ENCODE assay signal across 21 mouse cellular contexts in the genomic region with DNA sequence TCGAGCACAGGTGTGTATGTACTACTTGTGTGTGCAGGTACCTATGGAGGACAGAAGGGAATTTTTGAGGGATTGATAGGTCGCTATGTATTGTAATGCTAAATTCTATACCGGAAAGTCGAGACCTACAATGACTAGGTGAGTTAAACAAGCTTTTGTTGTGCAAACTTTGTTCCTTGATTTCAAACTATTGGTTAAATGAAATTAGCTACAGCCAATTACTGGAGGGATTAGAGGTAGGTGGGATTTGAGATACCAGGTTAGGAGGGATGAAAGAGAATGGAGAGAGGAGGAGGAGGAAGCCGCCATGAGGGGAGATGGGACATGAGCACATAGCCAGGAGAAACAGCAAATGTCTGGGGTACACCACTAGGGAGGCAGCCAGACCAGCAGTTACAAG.
"Had no signal": no experiment of that assay in that cellular context is flagged by ENCODE, and none has a peak within 500 bp of the region (broad histone marks: within the 10 kb centered on the region; RNA-seq: fewer than 3 reads in every experiment).

No protein-coding gene starts in this region.

- H3K27ac ChIP-seq: lung, embryonic 15.5 days; midbrain, embryonic 10.5 days; midbrain, embryonic 12.5 days; neural tube, embryonic 13.5 days; neural tube, embryonic 15.5 days; stomach, embryonic 15.5 days; stomach, postnatal 0 days had no signal

- H3K9me3 ChIP-seq: lung, embryonic 15.5 days; midbrain, embryonic 10.5 days; midbrain, embryonic 12.5 days; neural tube, embryonic 13.5 days; neural tube, embryonic 15.5 days; stomach, embryonic 15.5 days had no signal

- H3K4me3 ChIP-seq: lung, embryonic 15.5 days; midbrain, embryonic 10.5 days; midbrain, embryonic 12.5 days; myocyte; neural tube, embryonic 13.5 days; neural tube, embryonic 15.5 days; stomach, embryonic 15.5 days had no signal

- H3K27me3 ChIP-seq: lung, embryonic 15.5 days; midbrain, embryonic 12.5 days; neural tube, embryonic 13.5 days; neural tube, embryonic 15.5 days; stomach, embryonic 15.5 days had no signal

- H3K36me3 ChIP-seq: lung, embryonic 15.5 days; midbrain, embryonic 10.5 days; midbrain, embryonic 12.5 days; neural tube, embryonic 13.5 days; neural tube, embryonic 15.5 days; stomach, embryonic 15.5 days had no signal

- DNase-seq: liver, postnatal 0 days; lung, adult 2 months; lung, postnatal 14 days; lung, postnatal 36 days; midbrain, embryonic 14.5 days; retina, postnatal 1 day; right cerebral cortex, adult 18-20 months; right cerebral cortex, postnatal 14 days; thymus, adult 2 months; thymus, postnatal 14 days; thymus, postnatal 36 days had no signal

- ATAC-seq: liver, postnatal 0 days; lung, postnatal 0 days; midbrain, embryonic 16.5 days had no signal

- H3K4me2 ChIP-seq: lung, embryonic 15.5 days; midbrain, embryonic 12.5 days; neural tube, embryonic 13.5 days; neural tube, embryonic 15.5 days; stomach, embryonic 15.5 days had no signal

- H3K9ac ChIP-seq: liver, postnatal 0 days; lung, embryonic 15.5 days; midbrain, embryonic 12.5 days; neural tube, embryonic 13.5 days; neural tube, embryonic 15.5 days; stomach, embryonic 15.5 days had no signal
